Mouse (Mus musculus) intestine, embryonic 16.5 days (tissue): ENCODE results near the gene Actr2. TPM values are rescaled to one million over a fixed set of nuclear protein-coding genes. Genes with fewer than 3 reads are reported as not detected.

Experiments
- ATAC-seq: fragments of 200-750 bp; cut with Nextera tagmentation; 2 replicates; pipeline ENCODE4 v1.8.0; 2017; ENCODE audit warnings: moderate TSS enrichment, moderate library complexity
- H3K27ac ChIP-seq: fragments of 300-500 bp; sonication (generic); 2 replicates; pipeline ENCODE4 v1.5.1; 2014; ENCODE audit warnings: mild to moderate bottlenecking, low read length
- H3K27me3 ChIP-seq: fragments of 300-500 bp; sonication (generic); replicated peaks from 2 replicates; pipeline ENCODE4 v1.6.1; 2014; ENCODE audit warnings: low read length, control low read depth, mixed read lengths; ENCODE audit not compliant: control insufficient read depth, insufficient read depth
- H3K36me3 ChIP-seq: fragments of 300-500 bp; sonication (generic); 2 replicates; pipeline ENCODE4 v1.6.1; 2014; ENCODE audit warnings: low read length, control low read depth; ENCODE audit not compliant: control insufficient read depth, insufficient read depth
- H3K4me1 ChIP-seq: fragments of 300-500 bp; sonication (generic); 2 replicates; pipeline ENCODE4 v1.6.1; 2014; ENCODE audit warnings: low read length, control low read depth, mixed read lengths; ENCODE audit not compliant: control insufficient read depth, insufficient read depth
- H3K4me2 ChIP-seq: fragments of 300-500 bp; sonication (generic); 2 replicates; pipeline ENCODE4 v1.6.1; 2014; ENCODE audit warnings: low read depth, low read length, control low read depth
- H3K4me3 ChIP-seq: fragments of 300-500 bp; sonication (generic); 2 replicates; pipeline ENCODE4 v1.5.1; 2014; ENCODE audit warnings: mild to moderate bottlenecking, low read length
- H3K9ac ChIP-seq: fragments of 300-500 bp; sonication (generic); 2 replicates; pipeline ENCODE4 v1.6.1; 2014; ENCODE audit warnings: low read depth, low read length
- H3K9me3 ChIP-seq: fragments of 300-500 bp; sonication (generic); 2 replicates; pipeline ENCODE4 v1.6.1; 2016; ENCODE audit warnings: low read length, control low read depth; ENCODE audit not compliant: control insufficient read depth
- WGBS: fragments of 180-500 bp; shearing (Covaris S2); extraction: QIAGEN DNeasy Blood & Tissue Kit; methylation state at CpG from one replicate; pipeline ENCODE4 v1.1.7; 2014; 5-methylcytosine and 5-hydroxymethylcytosine counted together
- polyA plus RNA-seq: library from polyadenylated mRNA; unstranded; fragments of >200 nt; fragmentation: Nextera tagmentation; extraction: Ambion mirVana; gene quantifications from 2 replicates; pipeline ENCODE4 v1.2.1, GENCODE M21; 2015

Gene Actr2
- polyA plus RNA-seq, 1 experiment from 2014 or later: 113 TPM

DNA sequence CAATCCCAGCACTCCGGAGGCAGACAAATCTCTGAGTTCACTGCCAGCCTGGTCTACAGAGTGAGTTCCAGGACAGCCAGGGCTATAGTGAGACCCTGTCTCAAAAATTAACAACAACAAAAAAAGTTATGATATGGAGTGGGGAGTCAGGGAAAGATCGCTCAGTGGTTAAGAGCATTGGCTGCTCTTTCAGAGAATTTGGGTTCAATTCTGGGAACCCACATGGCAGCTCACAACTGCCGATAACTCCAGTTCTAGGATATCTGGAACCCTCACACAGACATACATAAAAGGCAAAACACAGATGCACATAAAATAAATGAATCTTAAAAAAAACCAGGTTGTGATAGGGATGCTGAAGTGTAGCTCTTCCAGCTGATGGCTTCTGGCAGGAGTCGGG is 83.7 kb downstream of the Actr2 start:
- Histone ChIP-seq H3K4me2 (no peak overlapping the region), H3K9me3 (no peaks in the 10 kb centered on the region), H3K27me3 (no peaks in the 10 kb centered on the region), H3K27ac (no peak overlapping the region), H3K9ac (no peak overlapping the region), H3K36me3 (no peaks in the 10 kb centered on the region), H3K4me3 (no peak overlapping the region), H3K4me1 (no peaks in the 10 kb centered on the region)
- WGBS: 95% methylated on average over 4 of the region's 4 CpGs
- no peak for ATAC-seq

GRCm38 (mm10) chr11:20028396-20028795 is 84.3 kb downstream of the Actr2 start:
- no peak for ATAC-seq
- H3K9me3 ChIP-seq: no peaks in the 10 kb centered on the region
- H3K4me2 ChIP-seq: no peak overlapping the region
- H3K4me1 ChIP-seq: no peaks in the 10 kb centered on the region
- H3K27me3 ChIP-seq: no peaks in the 10 kb centered on the region
- no peak overlapping the region for H3K27ac ChIP-seq
- H3K36me3 ChIP-seq: no peaks in the 10 kb centered on the region
- no peak overlapping the region for H3K4me3 ChIP-seq
- no peak overlapping the region for H3K9ac ChIP-seq
- WGBS: 88% methylated on average over 6 of the region's 6 CpGs

GRCm38 (mm10) chr11:20027719-20028118 is 85.0 kb downstream of the Actr2 start:
- Histone ChIP-seq H3K9me3 (no peaks in the 10 kb centered on the region), H3K27ac (no peak overlapping the region), H3K4me2 (no peak overlapping the region), H3K36me3 (no peaks in the 10 kb centered on the region), H3K4me1 (no peaks in the 10 kb centered on the region), H3K9ac (no peak overlapping the region), H3K27me3 (no peaks in the 10 kb centered on the region), H3K4me3 (no peak overlapping the region)
- no peak; the same call in 1 of the 2 replicates for ATAC-seq
- WGBS: 64% methylated on average over 9 of the region's 9 CpGs

DNA sequence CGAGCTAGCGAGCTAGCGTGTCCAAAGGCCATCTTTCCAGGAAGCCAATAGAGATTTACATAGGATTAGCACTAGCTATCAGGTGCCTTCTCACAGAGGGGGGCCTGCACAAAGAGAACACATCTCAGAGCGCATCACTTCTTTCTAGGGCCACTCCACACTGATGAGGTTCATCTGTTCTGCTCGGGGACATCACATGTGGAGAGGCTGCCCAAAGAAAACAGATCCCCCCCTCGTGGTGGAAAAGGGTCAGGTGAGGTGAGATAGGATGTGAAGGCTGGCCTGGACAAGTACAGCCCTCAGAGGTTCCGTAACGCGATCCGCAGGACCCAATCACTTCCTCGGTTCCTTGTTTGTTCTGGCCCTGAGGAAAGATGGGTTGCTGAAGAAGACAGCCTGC is 86.8 kb downstream of the Actr2 start:
- Histone ChIP-seq H3K9me3 (peaks cover 7% of the 10 kb centered on the region), H3K4me1 (no peaks in the 10 kb centered on the region), H3K4me2 (no peak overlapping the region), H3K9ac (no peak overlapping the region), H3K4me3 (no peak overlapping the region), H3K36me3 (peaks cover 9% of the 10 kb centered on the region), H3K27ac (no peak overlapping the region), H3K27me3 (no peaks in the 10 kb centered on the region)
- ATAC-seq: no peak
- WGBS: 75% methylated on average over 11 of the region's 11 CpGs

DNA sequence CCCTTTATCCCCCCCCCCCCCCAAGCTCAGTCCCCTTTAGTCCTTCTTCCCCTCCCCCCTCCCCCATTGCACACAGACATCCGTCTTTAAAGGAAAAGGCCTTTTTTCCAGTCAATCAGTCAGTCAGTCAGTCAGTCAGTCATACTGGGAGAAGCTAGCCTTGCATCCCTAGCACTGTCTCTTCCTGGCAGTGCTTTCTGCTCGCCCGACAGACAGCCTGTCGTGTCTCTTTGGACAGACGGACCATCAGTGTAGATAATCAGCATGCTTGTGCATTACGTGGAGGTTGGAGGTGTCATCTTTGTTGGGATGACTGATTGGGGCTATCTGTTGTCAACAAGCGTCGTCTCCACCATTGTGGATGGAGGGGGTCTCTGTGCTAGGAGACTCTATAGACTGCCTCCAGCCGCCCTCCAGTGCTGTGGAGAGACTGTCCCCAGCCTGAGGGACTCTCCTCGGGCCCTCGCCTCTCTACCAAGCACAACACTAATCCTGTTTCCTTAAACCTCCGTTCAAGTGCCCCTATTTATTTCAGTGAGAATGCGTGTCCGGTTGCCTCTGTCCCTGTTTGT is 89.7 kb downstream of the Actr2 start:
- no peaks in the 10 kb centered on the region for H3K27me3 ChIP-seq
- no peak overlapping the region for H3K4me2 ChIP-seq
- H3K27ac ChIP-seq: no peak overlapping the region
- no peak overlapping the region for H3K4me3 ChIP-seq
- H3K4me1 ChIP-seq: no peaks in the 10 kb centered on the region
- H3K9ac ChIP-seq: no peak overlapping the region
- peaks cover 23% of the 10 kb centered on the region for H3K9me3 ChIP-seq
- H3K36me3 ChIP-seq: peaks cover 38% of the 10 kb centered on the region
- WGBS: 91% methylated on average over 14 of the region's 14 CpGs
- no peak; the same call in 1 of the 2 replicates for ATAC-seq

DNA sequence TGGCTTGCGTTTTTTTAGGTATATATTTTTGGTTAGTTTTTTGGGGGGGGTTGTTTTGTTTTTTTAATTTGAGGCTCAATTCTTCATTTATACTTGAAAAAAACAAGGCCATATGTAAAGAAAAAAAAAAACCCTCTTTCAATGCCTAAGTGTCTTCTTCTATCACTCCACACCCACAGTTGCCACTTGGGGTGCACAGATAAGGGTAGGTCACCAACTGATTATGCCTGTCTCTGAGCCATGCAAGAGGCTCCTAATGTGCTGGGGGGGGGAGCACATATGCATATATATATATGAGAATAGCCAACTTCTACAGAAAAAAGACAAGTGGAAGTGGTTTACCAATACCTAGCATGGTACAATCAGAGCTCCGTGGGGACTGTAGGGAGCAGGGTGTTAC is 90.3 kb downstream of the Actr2 start:
- no peaks in the 10 kb centered on the region for H3K27me3 ChIP-seq
- no peak overlapping the region for H3K9ac ChIP-seq
- no peak overlapping the region for H3K27ac ChIP-seq
- H3K36me3 ChIP-seq: peaks cover 42% of the 10 kb centered on the region
- H3K9me3 ChIP-seq: peaks cover 23% of the 10 kb centered on the region
- no peak overlapping the region for H3K4me3 ChIP-seq
- 89% methylated on average over 2 of the region's 2 CpGs for WGBS
- H3K4me1 ChIP-seq: no peaks in the 10 kb centered on the region
- ATAC-seq: no peak
- no peak overlapping the region for H3K4me2 ChIP-seq

DNA sequence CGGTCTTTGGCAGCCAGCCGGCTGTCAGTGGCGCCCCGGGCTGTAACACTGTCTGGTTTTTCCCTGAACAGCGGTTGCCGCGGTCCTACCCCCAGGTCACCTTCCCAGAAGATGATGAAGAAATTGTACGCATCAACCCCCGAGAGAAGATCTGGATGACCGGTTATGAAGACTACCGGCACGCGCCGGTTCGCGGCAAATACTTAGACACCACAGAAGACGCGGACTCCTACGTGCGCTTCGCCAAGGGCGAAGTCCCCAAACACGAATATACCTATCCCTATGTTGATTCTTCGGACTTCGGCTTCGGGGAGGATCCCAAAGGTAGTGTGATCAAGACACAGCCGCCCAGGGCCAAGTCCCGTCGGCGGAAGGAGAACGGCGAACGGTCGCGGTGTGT is 92.0 kb downstream of the Actr2 start:
- H3K4me2 ChIP-seq: no peak overlapping the region
- H3K4me1 ChIP-seq: no peaks in the 10 kb centered on the region
- H3K27ac ChIP-seq: no peak overlapping the region
- H3K9ac ChIP-seq: no peak overlapping the region
- no peak overlapping the region for H3K4me3 ChIP-seq
- no peak for ATAC-seq
- H3K9me3 ChIP-seq: peaks cover 26% of the 10 kb centered on the region
- peaks cover 50% of the 10 kb centered on the region for H3K36me3 ChIP-seq
- no peaks in the 10 kb centered on the region for H3K27me3 ChIP-seq
- 97% methylated on average over 35 of the region's 35 CpGs for WGBS

DNA sequence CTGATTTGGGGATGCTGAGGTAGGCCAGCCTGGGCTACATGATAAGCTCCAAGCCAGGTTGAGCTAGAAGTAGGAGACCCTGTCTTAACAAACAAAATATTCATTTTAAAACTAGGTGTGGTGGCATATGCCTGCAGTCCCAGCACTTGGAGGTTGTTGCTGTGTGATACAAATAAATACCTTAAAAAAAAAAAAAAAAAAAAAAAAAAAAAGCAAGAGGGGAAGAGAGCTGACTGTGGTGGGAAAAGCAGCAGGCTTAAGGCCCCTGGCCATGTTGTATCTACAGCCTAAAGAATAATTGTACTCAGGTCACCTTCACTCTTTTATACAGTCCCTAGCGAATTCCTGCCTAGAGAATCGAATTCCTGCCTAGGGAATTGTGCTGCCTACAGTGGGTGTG is 93.8 kb downstream of the Actr2 start:
- Histone ChIP-seq H3K4me1 (no peaks in the 10 kb centered on the region), H3K4me2 (no peak overlapping the region), H3K36me3 (peaks cover 58% of the 10 kb centered on the region), H3K9me3 (peaks cover 26% of the 10 kb centered on the region), H3K27ac (no peak overlapping the region), H3K4me3 (no peak overlapping the region), H3K9ac (no peak overlapping the region), H3K27me3 (no peaks in the 10 kb centered on the region)
- WGBS: 94% methylated on average over 2 of the region's 2 CpGs
- ATAC-seq: no peak

- H3K36me3 ChIP-seq: peaks cover 58% of the 10 kb centered on the region
- H3K27ac ChIP-seq: no peak overlapping the region
- H3K4me1 ChIP-seq: no peaks in the 10 kb centered on the region
- no peak overlapping the region for H3K4me3 ChIP-seq
- WGBS: 96% methylated on average over 13 of the region's 13 CpGs
- H3K4me2 ChIP-seq: no peak overlapping the region
- H3K9ac ChIP-seq: no peak overlapping the region
- no peak for ATAC-seq
- peaks cover 26% of the 10 kb centered on the region for H3K9me3 ChIP-seq
- H3K27me3 ChIP-seq: no peaks in the 10 kb centered on the region
Observed at GRCm38 (mm10) chr11:20017937-20018336, 94.8 kb downstream of the Actr2 start.

DNA sequence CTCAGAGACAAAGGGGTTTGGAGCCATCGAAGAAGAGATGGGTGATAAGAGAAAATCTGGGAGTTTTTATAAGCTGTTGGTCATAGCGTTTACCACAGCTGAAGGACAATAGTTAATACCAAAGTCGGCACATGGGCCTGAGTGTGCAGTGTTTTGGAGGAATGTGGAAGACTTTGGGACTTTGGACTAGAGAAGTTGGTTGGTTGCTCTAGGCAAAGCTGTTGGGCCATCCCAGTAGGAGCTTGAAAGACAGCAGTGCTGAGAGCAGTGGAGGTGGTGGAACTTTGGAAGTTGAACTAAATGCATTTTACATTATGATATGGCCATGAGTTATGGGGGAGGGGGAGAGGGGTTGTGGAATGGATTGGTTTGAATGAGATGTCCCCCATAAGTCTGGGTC is 99.3 kb downstream of the Actr2 start:
- Histone ChIP-seq H3K4me2 (no peak overlapping the region), H3K9ac (no peak overlapping the region), H3K36me3 (peaks cover 45% of the 10 kb centered on the region), H3K4me1 (peaks cover 4% of the 10 kb centered on the region; the same call in 1 of the 2 replicates), H3K27ac (no peak overlapping the region), H3K27me3 (no peaks in the 10 kb centered on the region), H3K9me3 (peaks cover 3% of the 10 kb centered on the region; the same call in 1 of the 2 replicates), H3K4me3 (no peak overlapping the region)
- WGBS: 92% methylated on average over 3 of the region's 3 CpGs
- ATAC-seq: no peak
